Mouse (Mus musculus) erythroblast, embryonic 14.5 days (primary cell): Measurements from ENCODE around the gene Ddhd1. TPM values are rescaled to one million over a fixed set of nuclear protein-coding genes. Genes with fewer than 3 reads are reported as not detected.

ENCODE experiments used
- H3K27me3 ChIP-seq: 2 replicates; pipeline ENCODE4 v1.6.1; 2012; ENCODE audit warnings: inconsistent platforms; ENCODE audit not compliant: control insufficient read depth
- H3K36me3 ChIP-seq: 2 replicates; pipeline ENCODE4 v1.6.1; 2012; ENCODE audit warnings: mild to moderate bottlenecking, inconsistent platforms; ENCODE audit not compliant: control insufficient read depth
- H3K4me1 ChIP-seq: 2 replicates; pipeline ENCODE4 v1.6.1; 2012; ENCODE audit warnings: inconsistent platforms; ENCODE audit not compliant: control insufficient read depth
- H3K4me3 ChIP-seq: replicated peaks from 2 replicates; pipeline ENCODE3; 2012; ENCODE audit warnings: moderate library complexity, mild to moderate bottlenecking, inconsistent platforms
- H3K9me3 ChIP-seq: 2 replicates; pipeline ENCODE4 v1.6.1; 2012; ENCODE audit warnings: low read length, inconsistent platforms, mixed read lengths; ENCODE audit not compliant: control insufficient read depth
- GATA1 ChIP-seq: IDR thresholded peaks from 2 replicates; pipeline ENCODE4 v1.6.1; 2012; ENCODE audit warnings: low read length, inconsistent platforms, mixed read lengths
- TAL1 ChIP-seq: IDR thresholded peaks from 3 replicates; pipeline ENCODE4 v1.6.1; 2012; ENCODE audit warnings: low read length, inconsistent platforms, mixed read lengths
- polyA plus RNA-seq: library from polyadenylated mRNA; stranded (reverse); fragments of >175 nt; gene quantifications from 2 replicates; pipeline ENCODE4 v1.2.3, GENCODE M21; 2012

Gene Ddhd1
- polyA plus RNA-seq, 1 experiment: 1.0 TPM

- H3K9me3 ChIP-seq: no peaks in the 10 kb centered on the region
- H3K4me1 ChIP-seq: peaks cover 7% of the 10 kb centered on the region
- peaks cover 8% of the 10 kb centered on the region for H3K27me3 ChIP-seq
- no peak overlapping the region for H3K4me3 ChIP-seq
- no peaks in the 10 kb centered on the region for H3K36me3 ChIP-seq
- TF ChIP-seq TAL1: no peak
- no peak for TF ChIP-seq GATA1
Observed at GRCm38 (mm10) chr14:45565216-45566065, 92.5 kb downstream of the Ddhd1 start.

GRCm38 (mm10) chr14:45563577-45563976 lies 94.4 kb downstream of the Ddhd1 start:
- no peak for TF ChIP-seq TAL1
- TF ChIP-seq GATA1: no peak
- Histone ChIP-seq H3K27me3 (peaks cover 8% of the 10 kb centered on the region), H3K36me3 (no peaks in the 10 kb centered on the region), H3K4me1 (peaks cover 7% of the 10 kb centered on the region), H3K4me3 (no peak overlapping the region), H3K9me3 (no peaks in the 10 kb centered on the region)

- Histone ChIP-seq H3K36me3 (no peaks in the 10 kb centered on the region), H3K4me1 (peaks cover 7% of the 10 kb centered on the region), H3K4me3 (no peak overlapping the region), H3K9me3 (no peaks in the 10 kb centered on the region), H3K27me3 (peaks cover 8% of the 10 kb centered on the region)
- no peak for TF ChIP-seq GATA1
- TF ChIP-seq TAL1: no peak
Observed at GRCm38 (mm10) chr14:45561681-45562080, 96.3 kb downstream of the Ddhd1 start.

GRCm38 (mm10) chr14:45559018-45559417 lies 98.9 kb downstream of the Ddhd1 start:
- Histone ChIP-seq H3K4me1 (no peaks in the 10 kb centered on the region), H3K4me3 (no peak overlapping the region), H3K27me3 (no peaks in the 10 kb centered on the region), H3K9me3 (no peaks in the 10 kb centered on the region), H3K36me3 (no peaks in the 10 kb centered on the region)
- TF ChIP-seq TAL1 (no peak), GATA1 (no peak)

- Histone ChIP-seq H3K4me1 (no peaks in the 10 kb centered on the region), H3K36me3 (no peaks in the 10 kb centered on the region), H3K9me3 (no peaks in the 10 kb centered on the region), H3K27me3 (no peaks in the 10 kb centered on the region), H3K4me3 (no peak overlapping the region)
- no peak for TF ChIP-seq GATA1
- no peak for TF ChIP-seq TAL1
Observed at GRCm38 (mm10) chr14:45554336-45554735, 103.6 kb downstream of the Ddhd1 start.

GRCm38 (mm10) chr14:45553854-45554253 lies 104.1 kb downstream of the Ddhd1 start:
- no peaks in the 10 kb centered on the region for H3K36me3 ChIP-seq
- no peaks in the 10 kb centered on the region for H3K9me3 ChIP-seq
- H3K27me3 ChIP-seq: no peaks in the 10 kb centered on the region

GRCm38 (mm10) chr14:45552431-45552830 lies 105.5 kb downstream of the Ddhd1 start:
- TF ChIP-seq GATA1 (no peak), TAL1 (no peak)
- no peaks in the 10 kb centered on the region for H3K27me3 ChIP-seq
- no peaks in the 10 kb centered on the region for H3K9me3 ChIP-seq
- H3K4me1 ChIP-seq: no peaks in the 10 kb centered on the region
- H3K36me3 ChIP-seq: no peaks in the 10 kb centered on the region
- no peak overlapping the region for H3K4me3 ChIP-seq

More at GRCm38 (mm10) chr14:45553854-45554253, 104.1 kb downstream of the Ddhd1 start:
- TF ChIP-seq GATA1: no peak
- no peak for TF ChIP-seq TAL1
- no peaks in the 10 kb centered on the region for H3K4me1 ChIP-seq
- H3K4me3 ChIP-seq: no peak overlapping the region

GRCm38 (mm10) chr14:45551121-45551768 lies 106.7 kb downstream of the Ddhd1 start:
- no peaks in the 10 kb centered on the region for H3K9me3 ChIP-seq
- no peaks in the 10 kb centered on the region for H3K36me3 ChIP-seq
- H3K4me3 ChIP-seq: no peak overlapping the region
- TF ChIP-seq TAL1 (no peak), GATA1 (no peak)
- H3K27me3 ChIP-seq: no peaks in the 10 kb centered on the region
- H3K4me1 ChIP-seq: no peaks in the 10 kb centered on the region

GRCm38 (mm10) chr14:45550010-45550647 lies 107.8 kb downstream of the Ddhd1 start:
- Histone ChIP-seq H3K4me3 (no peak overlapping the region), H3K36me3 (no peaks in the 10 kb centered on the region), H3K4me1 (no peaks in the 10 kb centered on the region), H3K9me3 (no peaks in the 10 kb centered on the region), H3K27me3 (no peaks in the 10 kb centered on the region)
- TF ChIP-seq GATA1: no peak
- no peak for TF ChIP-seq TAL1
